Mouse (Mus musculus) layer of hippocampus, postnatal 14 days (tissue): Measurements from ENCODE around the gene Rnf214. TPM values are rescaled to one million over a fixed set of nuclear protein-coding genes. Genes with fewer than 3 reads are reported as not detected.
"Not testable (repeated sequence)": the region's sequence is repeated elsewhere in the genome, so short reads cannot be mapped to it uniquely, and the experiment has no call there.

Source experiments
- DNase-seq, 2 experiments: peaks; one replicate each; pipeline ENCODE4 v3.0.0; 2021 to 2022; ENCODE audit warnings: low spot score in 2 of 2, mixed read lengths in 1 of 2
- total RNA-seq, 2 experiments: library from RNA; stranded (reverse); gene quantifications; 2 replicates each; pipeline ENCODE4 v1.2.3; 2021

Rnf214 gene
- total RNA-seq, 2 experiments from 2014 or later = 67.0 to 67.2 TPM

DNA sequence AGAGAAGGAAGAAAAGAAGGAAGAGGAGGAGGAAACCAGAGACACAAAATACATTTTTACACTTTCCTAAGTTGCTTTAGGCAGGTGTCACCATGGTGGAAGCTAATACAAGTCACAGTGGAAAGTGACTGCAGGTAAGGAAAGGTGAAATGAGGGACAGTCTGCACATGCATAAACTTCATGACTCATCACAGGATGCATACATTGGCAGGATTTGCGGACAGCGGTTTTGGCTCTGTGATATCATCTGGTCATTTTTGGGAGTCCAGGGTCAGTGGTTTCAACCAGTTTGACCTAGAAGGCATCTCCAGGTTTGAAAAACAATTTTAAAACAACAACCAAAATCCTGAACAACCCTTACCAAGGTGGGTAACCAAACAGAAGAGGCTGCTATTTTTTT is 54.9 kb downstream of the Rnf214 start:
- DNase-seq = no peak

GRCm38 (mm10) chr9:45851330-45851729 is 55.4 kb downstream of the Rnf214 start:
- no peak for DNase-seq

- no peak for DNase-seq
Observed at GRCm38 (mm10) chr9:45850528-45851155, 56.1 kb downstream of the Rnf214 start.

- DNase-seq = no peak
Observed at GRCm38 (mm10) chr9:45849528-45850408, 56.9 kb downstream of the Rnf214 start.

DNA sequence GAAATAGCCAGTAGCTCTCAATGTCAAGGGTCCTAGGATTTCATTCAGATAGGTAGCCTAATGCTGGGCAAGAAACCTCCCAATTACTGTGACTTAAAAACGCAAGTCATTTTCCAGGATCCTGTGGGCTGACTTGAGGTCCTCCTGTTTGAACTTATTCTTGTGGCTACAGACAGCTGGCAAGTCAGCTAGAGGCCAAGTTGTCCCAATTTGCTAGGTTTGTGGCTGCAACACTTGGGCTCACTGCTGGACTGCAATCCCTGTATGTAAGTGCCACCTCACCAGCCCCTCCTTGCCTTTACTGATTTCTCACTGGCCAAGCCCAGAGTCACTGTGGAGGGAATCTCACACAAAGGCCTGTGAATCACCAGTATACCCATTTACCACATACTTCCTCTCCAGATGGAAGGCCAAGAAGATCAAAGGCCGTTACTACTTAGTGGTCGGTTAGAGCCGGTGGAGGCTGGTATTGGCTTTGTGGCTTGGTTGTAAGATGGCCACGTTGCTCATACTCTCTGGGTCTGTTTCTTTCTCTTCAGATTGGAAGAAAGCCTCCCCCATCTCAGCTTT is 59.7 kb downstream of the Rnf214 start:
- no peak for DNase-seq

DNA sequence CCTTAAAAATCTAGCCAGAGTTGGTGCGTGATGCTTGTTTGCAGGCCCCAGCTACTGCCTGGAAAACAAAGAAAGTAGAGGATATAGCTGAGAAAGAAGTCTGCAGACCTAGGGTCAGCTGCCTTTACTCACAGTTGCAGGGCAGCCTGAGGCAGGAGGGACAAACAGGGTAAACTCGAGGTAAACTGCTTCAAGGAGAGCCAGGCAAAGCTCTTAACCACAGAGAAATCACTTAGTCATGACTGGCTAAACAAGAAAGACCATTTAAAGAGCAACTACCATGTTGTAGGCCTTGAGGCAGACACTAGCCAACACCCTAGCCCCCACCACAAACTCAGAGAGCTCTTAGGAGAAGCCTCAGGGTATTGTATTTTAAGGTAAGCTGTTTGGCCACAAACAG is 60.5 kb downstream of the Rnf214 start:
- not testable (repeated sequence) for DNase-seq

GRCm38 (mm10) chr9:45845541-45845940 is 61.2 kb downstream of the Rnf214 start:
- no peak for DNase-seq

GRCm38 (mm10) chr9:45843780-45844179 is 62.9 kb downstream of the Rnf214 start:
- DNase-seq = no peak

DNA sequence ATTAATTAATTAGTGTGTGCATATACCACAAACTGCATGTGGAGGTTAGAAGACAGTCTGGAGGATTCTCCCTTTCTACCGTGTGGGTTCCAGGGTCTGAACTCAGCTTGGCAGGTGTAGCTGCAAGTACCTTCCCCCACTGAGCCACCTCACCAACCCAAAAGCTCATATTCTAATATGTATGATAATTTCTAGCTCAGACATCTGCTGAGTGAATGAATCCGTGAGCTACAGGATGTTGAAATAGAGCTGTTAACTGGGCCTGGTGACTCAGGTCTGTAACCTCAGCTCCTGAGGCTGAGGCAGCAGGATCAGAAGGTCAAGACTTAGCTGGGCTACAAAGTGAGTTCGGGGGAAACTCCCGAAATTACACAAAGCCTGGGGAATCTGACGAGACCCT is 63.7 kb downstream of the Rnf214 start:
- DNase-seq = no peak

GRCm38 (mm10) chr9:45841458-45841857 is 65.3 kb downstream of the Rnf214 start:
- DNase-seq = no peak

DNA sequence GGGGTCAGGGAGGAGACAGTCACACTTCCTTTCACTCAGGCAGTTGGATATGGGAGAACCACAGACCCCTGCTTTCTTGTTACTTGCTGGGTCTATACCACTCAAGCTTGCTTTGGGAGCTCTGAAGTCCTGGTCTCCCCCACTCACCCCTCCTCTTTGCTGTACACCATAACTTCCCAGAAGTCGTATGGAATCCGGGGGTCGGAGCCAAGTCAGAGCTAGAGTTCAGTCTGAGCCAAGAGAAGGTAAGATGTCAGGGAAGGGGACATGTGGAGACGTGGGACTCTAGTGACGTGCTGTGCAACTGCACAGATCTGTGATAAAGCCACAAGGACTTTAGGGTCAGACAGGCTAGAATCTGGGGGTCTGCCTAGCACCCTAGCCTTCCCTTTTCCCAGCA is 66.4 kb downstream of the Rnf214 start:
- no peak for DNase-seq

DNA sequence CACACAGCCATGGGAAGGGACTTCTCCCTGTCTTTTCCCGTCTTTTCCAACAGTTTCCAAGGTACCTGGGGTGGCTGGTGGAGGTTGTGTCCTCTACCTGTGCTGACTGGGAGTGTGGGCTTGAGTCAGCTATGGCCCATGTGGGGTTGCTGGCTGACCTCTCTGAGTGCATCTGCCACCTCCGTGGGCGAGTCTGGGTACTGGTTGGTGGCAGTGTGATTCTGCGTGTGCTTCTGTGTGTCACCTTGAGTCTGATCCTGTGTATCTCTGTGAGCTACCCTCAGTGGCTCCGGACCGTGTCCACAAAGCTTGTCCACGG is 66.8 kb downstream of the Rnf214 start:
- DNase-seq = no peak

DNA sequence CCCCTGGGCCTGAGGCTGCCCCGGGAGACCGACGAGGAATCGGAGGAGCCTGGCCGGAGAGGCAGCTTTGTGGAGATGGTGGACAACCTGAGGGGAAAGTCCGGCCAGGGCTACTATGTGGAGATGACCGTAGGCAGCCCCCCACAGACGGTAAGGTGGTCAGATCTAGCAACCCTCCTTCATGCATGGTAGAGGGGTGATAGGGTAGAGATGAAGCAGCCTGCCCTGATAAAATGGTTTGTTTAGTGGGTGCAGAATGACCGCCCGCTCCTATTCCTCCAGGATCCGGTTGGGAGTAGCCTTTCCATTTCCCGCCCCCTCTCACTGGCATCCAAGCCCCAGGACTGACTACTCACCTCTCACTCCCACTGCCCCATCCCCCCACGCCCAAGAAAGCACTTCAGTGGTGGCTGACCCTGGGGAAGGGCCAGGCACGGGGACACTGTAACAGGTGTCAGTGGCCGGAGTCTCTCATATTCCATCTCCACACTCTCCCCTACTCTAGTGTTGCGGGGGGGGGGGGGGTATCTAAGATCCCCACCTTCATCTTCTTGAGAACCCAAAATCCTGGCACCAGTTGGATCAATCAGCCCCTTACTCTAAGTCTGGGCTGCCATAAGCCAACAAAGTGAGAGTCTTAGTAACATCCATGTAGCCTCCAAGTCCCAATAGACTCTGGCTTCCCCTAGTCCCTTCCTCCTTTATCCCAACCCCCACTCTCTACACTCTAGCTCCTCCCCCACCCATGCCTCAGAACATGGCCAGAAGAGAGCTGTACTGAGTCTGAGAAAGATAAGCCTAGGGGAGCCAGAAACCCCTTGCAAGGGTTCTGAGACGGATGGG is 67.4 kb downstream of the Rnf214 start:
- no peak for DNase-seq

DNA sequence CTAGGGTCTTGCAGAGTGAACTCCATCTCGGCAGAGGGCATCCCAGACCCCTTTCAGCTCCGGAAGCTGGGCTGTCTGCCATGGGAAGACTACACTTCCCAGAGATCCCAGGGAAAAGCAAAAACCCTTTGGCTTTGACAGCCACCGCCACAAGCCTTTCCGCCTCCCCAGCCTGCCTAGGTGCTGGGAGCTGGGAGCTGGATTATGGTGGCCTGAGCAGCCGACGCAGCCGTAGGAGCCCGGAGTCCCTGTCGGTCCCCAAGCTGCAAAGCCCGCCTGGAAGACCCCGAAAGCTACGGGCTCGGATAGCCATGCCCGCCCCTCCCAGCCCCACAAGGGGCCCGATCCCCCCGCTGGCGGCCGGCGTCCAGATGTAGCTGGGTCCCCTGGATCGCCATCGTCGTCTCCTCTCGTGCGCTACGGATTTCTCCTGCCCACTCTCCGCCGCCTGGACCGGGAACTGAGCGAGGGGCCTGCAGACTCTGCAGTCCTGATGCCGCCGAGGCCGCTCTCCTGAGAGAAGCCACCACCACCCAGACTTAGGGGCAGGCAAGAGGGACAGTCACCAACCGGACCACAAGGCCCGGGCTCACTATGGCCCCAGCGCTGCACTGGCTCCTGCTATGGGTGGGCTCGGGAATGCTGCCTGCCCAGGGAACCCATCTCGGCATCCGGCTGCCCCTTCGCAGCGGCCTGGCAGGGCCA is 68.1 kb downstream of the Rnf214 start, which contains the start of gene Bace1:
Gene Bace1, plus strand, starts transcription at position 147 of the 705 bp plus-strand sequence.
- peak; percentile 87 to 96 for DNase-seq

DNA sequence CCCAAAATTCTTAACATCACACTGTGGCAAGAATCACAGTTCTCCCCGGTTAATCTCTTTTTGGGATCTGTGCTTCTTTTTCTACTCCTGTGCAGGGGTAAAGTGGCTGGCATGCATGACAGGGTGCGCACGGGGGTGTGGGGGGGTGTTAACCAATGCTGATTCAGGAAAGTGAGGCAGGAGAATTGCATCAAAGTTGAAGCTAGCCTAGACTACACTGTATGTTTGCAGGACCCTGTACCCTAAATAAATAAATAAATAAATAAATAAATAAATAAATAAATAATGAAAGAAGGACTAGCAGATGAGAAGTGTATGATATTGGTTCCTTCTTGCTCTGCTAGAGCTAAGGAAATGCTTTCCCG is 68.7 kb downstream of the Rnf214 start:
- DNase-seq = no peak

- no peak for DNase-seq
Observed at GRCm38 (mm10) chr9:45833461-45833860, 73.2 kb downstream of the Rnf214 start.

GRCm38 (mm10) chr9:45832898-45833297 is 73.8 kb downstream of the Rnf214 start:
- no peak for DNase-seq

DNA sequence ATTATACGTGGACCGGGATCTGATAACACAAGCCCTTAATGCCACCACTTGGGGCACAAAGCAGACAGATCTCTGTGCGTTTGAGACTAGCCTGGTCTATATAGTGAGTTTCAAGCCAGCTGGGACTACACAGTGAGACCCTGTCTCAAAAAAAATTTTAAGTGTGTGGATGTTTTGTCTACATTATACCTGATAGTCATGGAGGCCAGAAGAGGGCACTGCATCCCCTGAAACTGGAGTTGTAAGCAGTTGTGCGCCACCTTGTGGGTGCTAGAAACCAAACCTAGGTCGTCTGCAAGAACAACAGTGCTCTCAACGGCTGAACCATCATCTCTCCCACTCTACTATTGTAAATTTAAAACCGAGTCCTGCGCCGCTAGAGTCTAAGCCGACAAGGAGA is 77.6 kb downstream of the Rnf214 start:
- DNase-seq = peak; percentile 65 to 77

DNA sequence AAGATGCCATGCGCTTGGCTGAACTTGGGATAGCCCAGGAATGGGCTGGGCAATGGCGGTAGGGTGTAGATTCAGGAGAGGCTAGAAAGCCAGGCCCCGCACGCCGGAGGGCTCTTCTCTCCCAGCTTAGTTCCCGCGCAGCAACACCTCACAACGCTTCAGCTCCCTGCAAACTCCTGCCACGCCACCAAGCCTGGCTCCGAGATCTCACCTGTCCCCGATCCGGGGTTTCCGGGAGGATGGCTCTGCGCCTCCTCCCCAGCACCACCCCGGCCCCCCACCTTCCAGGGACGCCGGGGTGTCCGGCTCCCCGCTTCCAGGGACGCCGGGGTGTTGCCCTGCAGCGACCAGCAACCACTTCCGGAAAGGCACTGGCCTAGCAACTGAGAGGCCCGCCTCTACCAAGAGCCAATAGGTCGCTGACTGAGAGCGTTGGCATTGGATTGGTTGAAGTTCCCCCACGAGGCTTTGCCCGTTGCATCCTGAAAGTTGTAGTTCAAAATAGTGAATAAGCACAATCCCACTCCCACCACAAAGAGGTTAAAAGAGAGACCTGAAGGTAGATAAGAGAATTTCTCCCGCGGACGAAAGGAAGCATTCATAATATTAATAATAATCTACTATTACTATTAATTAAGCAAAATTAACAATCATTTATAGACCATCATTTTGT is 78.3 kb downstream of the Rnf214 start, which contains the start of gene Cep164:
Gene Cep164, minus strand, starts transcription at position 401 of the 673 bp plus-strand sequence.
- DNase-seq = peak; percentile 85 to 94

DNA sequence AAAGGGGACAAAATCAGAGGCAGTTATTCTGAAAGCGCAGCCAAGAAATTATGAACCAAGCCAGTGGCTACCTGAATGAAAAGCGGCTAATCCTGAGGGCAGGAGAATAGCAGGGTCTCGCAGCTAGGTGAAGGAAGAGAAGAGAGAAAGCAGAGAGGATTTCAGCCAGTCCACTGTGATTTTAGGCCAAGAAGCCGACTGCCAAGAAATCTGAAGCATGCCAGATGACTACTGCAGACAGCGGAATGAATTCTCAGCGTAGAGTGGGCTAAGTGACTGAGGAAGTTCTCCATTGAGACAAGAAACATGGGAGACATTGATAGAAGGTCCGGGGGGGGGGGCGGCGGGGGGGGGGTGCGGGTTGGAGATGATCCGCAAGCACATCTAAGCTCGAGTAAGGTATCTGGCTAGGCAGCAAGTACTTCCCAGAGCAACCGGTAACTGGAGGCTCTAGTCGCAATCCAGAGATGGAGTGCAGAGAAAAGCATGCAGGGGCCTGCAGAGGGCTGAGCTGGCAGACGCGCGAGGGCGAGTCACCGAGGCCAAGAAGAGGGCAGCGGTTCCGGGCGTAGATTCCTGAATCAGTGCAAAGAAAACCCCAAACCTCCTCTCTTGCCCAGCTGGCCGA is 78.9 kb downstream of the Rnf214 start:
- DNase-seq = no peak
